Mouse (Mus musculus): ENCODE data around the gene Fndc3b.

DNA sequence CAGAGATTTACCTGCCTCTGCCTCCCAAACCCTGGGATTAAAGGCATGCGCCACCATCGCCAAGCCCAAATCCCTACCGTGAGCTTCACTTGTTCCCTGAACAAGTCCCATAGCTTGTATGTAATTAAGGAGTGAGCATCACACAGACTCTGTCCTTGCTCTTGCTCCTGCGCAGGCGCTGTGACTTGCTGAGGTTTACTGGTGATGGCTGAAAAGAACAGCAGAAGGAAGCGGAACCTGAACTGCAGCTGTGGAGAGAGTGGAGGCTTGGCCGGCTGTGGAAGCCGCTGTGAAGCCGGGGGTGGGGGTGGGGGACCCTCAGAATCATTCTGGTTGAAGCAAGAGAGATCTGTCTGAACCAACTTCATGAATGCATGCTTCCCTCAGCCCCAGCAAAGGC lies 34.5 kb upstream of the Fndc3b start:
- TF ChIP-seq FOSL1 (IDR thresholded peaks at IDR 0.05; ENCODE audit: insufficient read depth, low read length, poor library complexity, severe bottlenecking) (no peak), CTCF (IDR thresholded peaks at IDR 0.05; ENCODE audit: control insufficient read depth, insufficient read depth, insufficient read length) (no peak), USF1 (IDR thresholded peaks at IDR 0.05; ENCODE audit: low read depth) (no peak), MAX (IDR thresholded peaks at IDR 0.05) (no peak), MYOG (IDR thresholded peaks at IDR 0.05; ENCODE audit: control insufficient read depth, extremely low read depth, insufficient read length) (no peak)

Measured in C2C12 (cell line).